Mouse (Mus musculus): ENCODE data around the gene Serinc1. TPM values are rescaled to one million over a fixed set of nuclear protein-coding genes. Genes with fewer than 3 reads are reported as not detected.

The Serinc1 gene
- 10 to 100 TPM in 1 of 2 experiments, 1 to 10 TPM in 1; 3.4 to 47.3 TPM for polyA plus RNA-seq (2012; fragmentation: generic; extraction: Trizol)

GRCm38 (mm10) chr10:57532218-57533101 lies at the start of gene Serinc1:
Gene Serinc1, minus strand, starts transcription at chr10:57532530.

GRCm38 (mm10) chr10:57485908-57486541 lies 46.3 kb downstream of the Serinc1 start, which contains the start of gene Hsf2:
Gene Hsf2, plus strand, starts transcription at chr10:57486385.

Other genes with a start within 250 kb of the Serinc1 start
- 1 to 10 TPM in 1 of 2 experiments, under 1 TPM in 1; 0.69 to 6.0 TPM for gene Hsf2, start 46.1 kb downstream of the Serinc1 start, polyA plus RNA-seq (2012; fragmentation: generic; extraction: Trizol)
- not detected for gene Pkib, start 99.5 kb upstream of the Serinc1 start, polyA plus RNA-seq (2012; fragmentation: generic; extraction: Trizol)